Mouse (Mus musculus): ENCODE measurements around the gene Shq1. TPM values are rescaled to one million over a fixed set of nuclear protein-coding genes. Genes with fewer than 3 reads are reported as not detected.

Shq1 gene
- polyA plus RNA-seq, 1 experiment: 0.82 TPM

DNA sequence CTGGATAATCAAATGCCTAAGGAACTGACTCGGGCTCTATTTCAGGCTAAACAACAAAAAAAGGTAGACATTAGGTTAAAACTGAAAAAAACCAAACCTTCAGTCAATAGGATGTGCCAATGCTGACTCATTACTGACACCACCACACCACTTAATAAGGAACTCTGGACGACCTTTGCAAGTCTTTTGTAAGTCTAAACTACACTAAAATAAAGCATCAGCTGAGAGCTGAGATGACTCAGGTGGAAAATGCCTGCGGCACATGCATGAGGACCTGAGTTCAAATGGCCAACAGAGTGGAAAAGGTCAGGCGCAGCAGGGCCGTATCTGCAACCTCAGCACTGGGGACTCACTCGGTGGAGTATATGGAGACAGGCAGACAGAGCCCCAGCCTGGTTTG lies 69.3 kb downstream of the Shq1 start:
- Histone ChIP-seq H3K4me1 (ENCODE audit: control insufficient read depth) (no peaks in the 10 kb centered on the region), H3K36me3 (ENCODE audit: control insufficient read depth) (peaks cover 17% of the 10 kb centered on the region)

DNA sequence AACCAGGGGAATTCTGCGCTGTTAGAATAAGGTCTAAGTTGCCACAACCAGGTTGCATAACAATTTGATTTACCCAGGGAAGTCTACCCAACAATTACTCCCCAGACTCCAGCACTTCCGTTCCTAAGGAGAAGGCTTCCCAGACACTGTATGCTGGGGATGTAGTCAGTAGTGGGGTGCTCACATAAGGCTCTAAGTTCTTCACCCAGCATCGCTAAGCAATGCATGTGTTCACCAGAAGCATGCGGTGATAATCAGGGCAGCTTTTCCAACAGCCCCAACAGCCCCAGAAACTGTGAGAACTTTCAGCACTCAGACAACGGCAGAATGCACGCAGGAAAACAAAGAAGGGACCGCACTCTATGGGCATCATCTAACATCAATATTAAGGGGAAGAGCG lies 77.1 kb downstream of the Shq1 start:
- no peaks in the 10 kb centered on the region for H3K9me3 ChIP-seq (ENCODE audit: control insufficient read depth, low read length)
- TF ChIP-seq TAL1 (IDR thresholded peaks at IDR 0.05; ENCODE audit: low read length) (no peak), GATA1 (IDR thresholded peaks at IDR 0.05; ENCODE audit: low read length) (no peak)
- H3K4me3 ChIP-seq (replicated peaks): no peak overlapping the region
- H3K27me3 ChIP-seq (ENCODE audit: control insufficient read depth): no peaks in the 10 kb centered on the region
- no peaks in the 10 kb centered on the region for H3K4me1 ChIP-seq (ENCODE audit: control insufficient read depth)
- H3K36me3 ChIP-seq (ENCODE audit: control insufficient read depth): peaks cover 3% of the 10 kb centered on the region

More for the DNA sequence above, 69.3 kb downstream of the Shq1 start:
- TF ChIP-seq TAL1 (IDR thresholded peaks at IDR 0.05; ENCODE audit: low read length) (no peak), GATA1 (IDR thresholded peaks at IDR 0.05; ENCODE audit: low read length) (no peak)
- Histone ChIP-seq H3K9me3 (ENCODE audit: control insufficient read depth, low read length) (no peaks in the 10 kb centered on the region), H3K27me3 (ENCODE audit: control insufficient read depth) (no peaks in the 10 kb centered on the region), H3K4me3 (replicated peaks) (no peak overlapping the region)

DNA sequence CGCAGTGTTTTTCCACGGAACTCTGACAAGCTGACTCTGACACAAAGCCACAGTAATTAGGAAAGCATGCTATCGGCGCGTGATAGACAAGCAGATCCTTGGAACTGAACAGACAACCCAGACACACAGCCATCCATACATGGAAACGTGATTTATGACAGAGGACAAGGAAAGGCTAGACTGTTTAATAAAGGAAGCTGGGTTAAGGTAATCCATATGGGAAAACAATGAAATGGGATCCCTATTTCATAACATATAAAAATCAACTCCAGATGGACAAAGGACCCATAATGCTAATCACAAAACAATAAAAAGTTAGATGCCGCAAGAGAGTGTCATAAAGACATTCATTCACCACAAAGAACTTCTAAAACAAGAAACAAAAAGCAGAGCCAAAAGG lies 78.0 kb downstream of the Shq1 start:
- no peaks in the 10 kb centered on the region for H3K9me3 ChIP-seq (ENCODE audit: control insufficient read depth, low read length)
- no peaks in the 10 kb centered on the region for H3K4me1 ChIP-seq (ENCODE audit: control insufficient read depth)
- H3K4me3 ChIP-seq (replicated peaks): no peak overlapping the region
- no peaks in the 10 kb centered on the region for H3K27me3 ChIP-seq (ENCODE audit: control insufficient read depth)
- H3K36me3 ChIP-seq (ENCODE audit: control insufficient read depth): peaks cover 3% of the 10 kb centered on the region; the same call in 1 of the 2 replicates
- TF ChIP-seq GATA1 (IDR thresholded peaks at IDR 0.05; ENCODE audit: low read length) (no peak), TAL1 (IDR thresholded peaks at IDR 0.05; ENCODE audit: low read length) (no peak)

DNA sequence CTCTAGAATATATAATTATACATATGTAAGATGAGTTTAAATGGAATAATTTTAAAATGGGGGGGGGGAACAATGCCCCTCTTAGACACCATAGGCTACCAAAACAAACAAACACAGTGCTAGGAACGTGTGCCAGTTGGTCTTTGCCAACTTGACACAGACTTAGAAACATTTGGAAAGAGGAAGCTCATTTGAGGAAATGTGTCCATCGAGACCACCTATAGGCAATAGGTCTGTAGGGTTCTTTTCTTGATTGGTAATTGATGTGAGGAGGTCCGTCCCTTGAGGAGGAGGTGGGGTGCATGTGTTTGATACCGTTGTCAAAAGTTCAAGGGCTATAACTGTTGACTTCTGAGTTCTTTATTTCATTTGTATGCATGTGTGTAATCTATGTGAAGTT lies 80.4 kb downstream of the Shq1 start:
- Histone ChIP-seq H3K9me3 (ENCODE audit: control insufficient read depth, low read length) (no peaks in the 10 kb centered on the region), H3K36me3 (ENCODE audit: control insufficient read depth) (no peaks in the 10 kb centered on the region), H3K27me3 (ENCODE audit: control insufficient read depth) (no peaks in the 10 kb centered on the region), H3K4me3 (replicated peaks) (no peak overlapping the region), H3K4me1 (ENCODE audit: control insufficient read depth) (peaks cover 2% of the 10 kb centered on the region; the same call in 1 of the 2 replicates)
- TF ChIP-seq TAL1 (IDR thresholded peaks at IDR 0.05; ENCODE audit: low read length): no peak
- no peak for TF ChIP-seq GATA1 (IDR thresholded peaks at IDR 0.05; ENCODE audit: low read length)

DNA sequence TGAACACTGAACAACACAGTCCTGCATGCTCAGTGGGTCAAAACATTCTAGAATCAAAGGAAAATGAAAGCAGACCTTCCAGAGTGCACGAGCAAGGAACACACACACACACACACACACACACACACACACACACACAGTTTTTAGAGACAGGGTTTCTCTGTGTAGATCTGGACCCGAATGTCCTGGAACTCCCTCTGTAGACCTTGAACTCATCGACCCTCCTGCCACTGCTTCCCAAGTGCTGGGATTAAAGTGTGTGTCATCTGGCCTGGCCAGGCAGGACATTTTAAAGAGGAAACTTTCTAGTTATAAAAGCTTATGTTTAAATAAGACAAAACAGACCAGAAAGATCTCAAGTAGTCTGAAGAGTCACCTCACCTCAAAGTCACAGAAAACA lies 82.1 kb downstream of the Shq1 start:
- no peak overlapping the region for H3K4me3 ChIP-seq (replicated peaks)
- no peak for TF ChIP-seq TAL1 (IDR thresholded peaks at IDR 0.05; ENCODE audit: low read length)
- TF ChIP-seq GATA1 (IDR thresholded peaks at IDR 0.05; ENCODE audit: low read length): no peak
- H3K36me3 ChIP-seq (ENCODE audit: control insufficient read depth): no peaks in the 10 kb centered on the region
- peaks cover 2% of the 10 kb centered on the region; the same call in 1 of the 2 replicates for H3K4me1 ChIP-seq (ENCODE audit: control insufficient read depth)
- H3K9me3 ChIP-seq (ENCODE audit: control insufficient read depth, low read length): no peaks in the 10 kb centered on the region
- H3K27me3 ChIP-seq (ENCODE audit: control insufficient read depth): no peaks in the 10 kb centered on the region

DNA sequence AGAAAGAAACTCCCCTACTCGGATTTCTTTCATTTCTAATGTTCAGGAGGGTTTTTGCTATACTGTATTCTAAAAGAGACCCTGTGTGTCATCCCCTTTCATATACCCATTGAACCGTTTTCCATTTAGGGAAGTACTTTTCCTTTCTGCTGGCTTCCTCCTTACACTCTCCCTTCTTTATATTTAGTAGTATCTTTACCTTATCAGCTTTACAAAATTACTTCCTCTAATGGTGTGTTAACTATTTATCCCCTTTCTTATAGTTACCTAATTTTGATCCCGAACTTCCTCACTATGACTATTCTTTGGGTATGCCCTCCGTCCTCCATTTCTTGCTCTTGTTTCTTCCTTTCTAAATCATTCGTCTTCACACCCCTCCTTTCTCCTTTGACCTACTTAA lies 84.2 kb downstream of the Shq1 start:
- no peak overlapping the region for H3K4me3 ChIP-seq (replicated peaks)
- H3K27me3 ChIP-seq (ENCODE audit: control insufficient read depth): no peaks in the 10 kb centered on the region
- peaks cover 2% of the 10 kb centered on the region; the same call in 1 of the 2 replicates for H3K4me1 ChIP-seq (ENCODE audit: control insufficient read depth)
- no peaks in the 10 kb centered on the region for H3K9me3 ChIP-seq (ENCODE audit: control insufficient read depth, low read length)
- TF ChIP-seq TAL1 (IDR thresholded peaks at IDR 0.05; ENCODE audit: low read length): no peak
- no peak for TF ChIP-seq GATA1 (IDR thresholded peaks at IDR 0.05; ENCODE audit: low read length)
- no peaks in the 10 kb centered on the region for H3K36me3 ChIP-seq (ENCODE audit: control insufficient read depth)

DNA sequence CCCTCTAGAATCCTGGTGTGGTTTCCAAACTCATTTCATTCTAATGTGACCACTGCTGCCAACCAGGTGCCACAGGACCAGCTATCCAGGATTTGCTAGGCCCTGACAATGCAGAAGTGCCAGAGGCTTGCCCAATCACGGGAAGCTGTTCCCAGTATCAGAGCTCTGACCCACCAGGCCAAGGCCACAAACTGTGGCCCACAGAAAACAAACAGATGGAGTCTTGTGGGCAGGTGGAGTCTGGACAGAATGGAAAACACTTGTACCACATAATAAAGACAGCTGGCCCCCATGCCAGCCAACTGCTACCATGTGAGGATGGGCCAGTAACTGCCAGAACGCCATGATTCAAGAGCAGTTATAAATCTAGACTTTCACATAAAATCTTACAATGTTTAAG lies 89.0 kb downstream of the Shq1 start:
- no peak for TF ChIP-seq TAL1 (IDR thresholded peaks at IDR 0.05; ENCODE audit: low read length)
- no peak for TF ChIP-seq GATA1 (IDR thresholded peaks at IDR 0.05; ENCODE audit: low read length)
- H3K36me3 ChIP-seq (ENCODE audit: control insufficient read depth): no peaks in the 10 kb centered on the region; the same call in none of the 2 replicates
- H3K9me3 ChIP-seq (ENCODE audit: control insufficient read depth, low read length): no peaks in the 10 kb centered on the region
- H3K4me3 ChIP-seq (replicated peaks): no peak overlapping the region
- H3K27me3 ChIP-seq (ENCODE audit: control insufficient read depth): no peaks in the 10 kb centered on the region
- peaks cover 2% of the 10 kb centered on the region; the same call in 1 of the 2 replicates for H3K4me1 ChIP-seq (ENCODE audit: control insufficient read depth)

DNA sequence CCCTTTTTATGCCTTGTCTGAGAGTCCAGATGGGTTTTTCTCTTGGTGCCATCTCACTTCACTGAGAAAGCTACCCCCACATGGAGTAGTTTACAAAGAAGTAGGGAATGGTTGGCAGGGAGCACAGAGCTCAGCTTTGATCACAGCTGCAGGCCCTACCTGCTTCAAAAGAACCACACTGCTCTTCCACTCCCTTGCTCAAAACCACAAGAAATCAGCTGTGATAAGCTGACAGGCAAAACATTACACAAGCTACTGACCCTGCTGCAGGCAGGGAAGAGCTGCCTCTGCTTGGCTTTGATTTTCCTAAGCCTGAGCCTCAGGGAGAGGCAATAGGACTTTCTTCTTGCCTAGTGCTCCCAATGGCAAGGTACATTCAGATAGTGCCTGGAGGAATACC lies 89.9 kb downstream of the Shq1 start:
- H3K9me3 ChIP-seq (ENCODE audit: control insufficient read depth, low read length): no peaks in the 10 kb centered on the region
- H3K4me3 ChIP-seq (replicated peaks): no peak overlapping the region
- no peak for TF ChIP-seq GATA1 (IDR thresholded peaks at IDR 0.05; ENCODE audit: low read length)
- TF ChIP-seq TAL1 (IDR thresholded peaks at IDR 0.05; ENCODE audit: low read length): no peak
- no peaks in the 10 kb centered on the region for H3K27me3 ChIP-seq (ENCODE audit: control insufficient read depth)
- no peaks in the 10 kb centered on the region for H3K4me1 ChIP-seq (ENCODE audit: control insufficient read depth)
- no peaks in the 10 kb centered on the region; the same call in none of the 2 replicates for H3K36me3 ChIP-seq (ENCODE audit: control insufficient read depth)

DNA sequence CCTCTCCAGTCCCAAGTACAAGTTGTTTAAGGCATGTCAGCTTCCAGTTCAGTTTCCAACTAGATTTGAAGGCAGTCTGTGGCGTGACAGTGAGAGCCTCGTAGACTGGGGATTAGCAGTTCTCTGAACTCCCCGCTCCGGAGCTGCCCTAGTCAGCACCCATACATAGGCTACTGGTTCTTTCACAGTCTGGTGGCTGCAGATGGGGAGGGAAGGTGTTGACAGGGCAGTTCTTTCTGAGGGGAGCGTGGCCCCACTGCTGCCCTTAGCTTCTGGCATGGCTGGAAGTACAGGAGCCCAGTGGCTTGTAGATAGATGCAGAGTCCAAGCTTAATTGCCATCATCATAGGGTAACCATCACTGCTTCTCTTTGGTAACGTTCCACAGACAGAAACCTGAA lies 93.4 kb downstream of the Shq1 start:
- H3K36me3 ChIP-seq (ENCODE audit: control insufficient read depth): peaks cover 8% of the 10 kb centered on the region
- no peak for TF ChIP-seq TAL1 (IDR thresholded peaks at IDR 0.05; ENCODE audit: low read length)
- no peak for TF ChIP-seq GATA1 (IDR thresholded peaks at IDR 0.05; ENCODE audit: low read length)
- H3K9me3 ChIP-seq (ENCODE audit: control insufficient read depth, low read length): no peaks in the 10 kb centered on the region
- no peak overlapping the region for H3K4me3 ChIP-seq (replicated peaks)
- H3K4me1 ChIP-seq (ENCODE audit: control insufficient read depth): no peaks in the 10 kb centered on the region
- H3K27me3 ChIP-seq (ENCODE audit: control insufficient read depth): no peaks in the 10 kb centered on the region

DNA sequence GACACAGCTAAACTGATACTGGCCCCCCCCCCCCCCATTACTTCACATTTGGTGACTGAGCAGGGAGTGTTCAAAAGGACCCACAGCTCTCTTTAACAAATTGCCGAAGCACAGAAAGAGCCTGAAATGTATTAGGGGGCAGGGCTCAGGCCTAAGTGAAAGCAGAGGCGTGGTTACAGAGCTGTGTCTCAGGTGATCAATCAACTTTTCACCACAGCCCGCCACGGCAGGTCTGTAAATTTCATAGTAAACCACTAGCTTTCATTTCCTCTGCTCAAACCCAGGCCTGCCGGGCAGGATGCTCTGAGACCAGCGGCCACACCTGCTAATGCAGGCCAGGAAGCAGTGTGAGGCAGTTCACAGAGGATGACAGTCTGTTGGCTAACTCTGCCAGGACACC lies 94.8 kb downstream of the Shq1 start:
- Histone ChIP-seq H3K36me3 (ENCODE audit: control insufficient read depth) (peaks cover 17% of the 10 kb centered on the region), H3K4me3 (replicated peaks) (no peak overlapping the region), H3K9me3 (ENCODE audit: control insufficient read depth, low read length) (peaks cover 3% of the 10 kb centered on the region), H3K4me1 (ENCODE audit: control insufficient read depth) (no peaks in the 10 kb centered on the region), H3K27me3 (ENCODE audit: control insufficient read depth) (no peaks in the 10 kb centered on the region; the same call in 1 of the 2 replicates)
- TF ChIP-seq GATA1 (IDR thresholded peaks at IDR 0.05; ENCODE audit: low read length) (no peak), TAL1 (IDR thresholded peaks at IDR 0.05; ENCODE audit: low read length) (no peak)

Measured in erythroblast, embryonic 14.5 days (primary cell).